Mouse (Mus musculus): ENCODE measurements around the gene Dixdc1.

Dixdc1 gene

GRCm38 (mm10) chr9:50745806-50746205 is 6.5 kb upstream of the Dixdc1 start:
- no peak for DNase-seq (ENCODE audit: low spot score in 2 of 2)

- DNase-seq (ENCODE audit: low spot score in 2 of 2): no peak
Observed at GRCm38 (mm10) chr9:50742744-50743143, 3.4 kb upstream of the Dixdc1 start.

- DNase-seq (ENCODE audit: low spot score in 2 of 2): no peak
Observed at GRCm38 (mm10) chr9:50742261-50742660, 2.9 kb upstream of the Dixdc1 start.

- no peak for DNase-seq (ENCODE audit: low spot score in 2 of 2)
Observed at GRCm38 (mm10) chr9:50740867-50741784, 1.8 kb upstream of the Dixdc1 start.

GRCm38 (mm10) chr9:50734989-50735388 is 4.3 kb downstream of the Dixdc1 start:
- DNase-seq (ENCODE audit: low spot score in 2 of 2): peak; percentile 59 to 75

- DNase-seq (ENCODE audit: low spot score in 2 of 2): no peak
Observed at GRCm38 (mm10) chr9:50732560-50732959, 6.8 kb downstream of the Dixdc1 start.

GRCm38 (mm10) chr9:50729600-50729999 is 9.7 kb downstream of the Dixdc1 start:
- DNase-seq (ENCODE audit: low spot score in 2 of 2): no peak

- DNase-seq (ENCODE audit: low spot score in 2 of 2): peak; percentile 87 to 89
Observed at GRCm38 (mm10) chr9:50727925-50728651, 11.2 kb downstream of the Dixdc1 start.

- DNase-seq (ENCODE audit: low spot score in 2 of 2): peak; percentile 78 to 79
Observed at GRCm38 (mm10) chr9:50727171-50727924, 12.0 kb downstream of the Dixdc1 start.

GRCm38 (mm10) chr9:50725921-50726590 is 13.3 kb downstream of the Dixdc1 start:
- DNase-seq (ENCODE audit: low spot score in 2 of 2): no peak

- DNase-seq (ENCODE audit: low spot score in 2 of 2): no peak
Observed at GRCm38 (mm10) chr9:50724661-50725330, 14.5 kb downstream of the Dixdc1 start.

GRCm38 (mm10) chr9:50724147-50724546 is 15.2 kb downstream of the Dixdc1 start:
- DNase-seq (ENCODE audit: low spot score in 2 of 2): no peak

GRCm38 (mm10) chr9:50723406-50723805 is 15.9 kb downstream of the Dixdc1 start:
- DNase-seq (ENCODE audit: low spot score in 2 of 2): peak; percentile 67 to 74

- no peak for DNase-seq (ENCODE audit: low spot score in 2 of 2)
Observed at GRCm38 (mm10) chr9:50722451-50722911, 16.8 kb downstream of the Dixdc1 start.

GRCm38 (mm10) chr9:50721061-50721460 is 18.3 kb downstream of the Dixdc1 start:
- DNase-seq (ENCODE audit: low spot score in 2 of 2): no peak

GRCm38 (mm10) chr9:50718878-50719277 is 20.4 kb downstream of the Dixdc1 start:
- DNase-seq (ENCODE audit: low spot score in 2 of 2): no peak

GRCm38 (mm10) chr9:50714188-50714587 is 25.1 kb downstream of the Dixdc1 start:
- no peak for DNase-seq (ENCODE audit: low spot score in 2 of 2)

GRCm38 (mm10) chr9:50711337-50711736 is 28.0 kb downstream of the Dixdc1 start:
- DNase-seq (ENCODE audit: low spot score in 2 of 2): no peak

- DNase-seq (ENCODE audit: low spot score in 2 of 2): peak in 1 of 2 experiments; percentile 34
Observed at GRCm38 (mm10) chr9:50709108-50709507, 30.2 kb downstream of the Dixdc1 start.

- no peak for DNase-seq (ENCODE audit: low spot score in 2 of 2)
Observed at GRCm38 (mm10) chr9:50704907-50705306, 34.4 kb downstream of the Dixdc1 start.
